Mouse (Mus musculus): ENCODE results near the gene Spag17.

Spag17 gene

GRCm38 (mm10) chr3:99965863-99966262 lies 80.7 kb downstream of the Spag17 start:
- DNase-seq = no peak

GRCm38 (mm10) chr3:99966285-99966684 lies 81.1 kb downstream of the Spag17 start:
- no peak for DNase-seq

GRCm38 (mm10) chr3:99970766-99971165 lies 85.6 kb downstream of the Spag17 start:
- no peak for DNase-seq

- DNase-seq = no peak
Observed at GRCm38 (mm10) chr3:99981046-99981445, 95.8 kb downstream of the Spag17 start.

- DNase-seq = no peak
Observed at GRCm38 (mm10) chr3:100004676-100005075, 119.5 kb downstream of the Spag17 start.

GRCm38 (mm10) chr3:100009807-100010206 lies 124.6 kb downstream of the Spag17 start:
- DNase-seq = no peak

GRCm38 (mm10) chr3:100014110-100014509 lies 128.9 kb downstream of the Spag17 start:
- no peak for DNase-seq

GRCm38 (mm10) chr3:100031291-100031690 lies 146.1 kb downstream of the Spag17 start:
- no peak for DNase-seq

- DNase-seq = no peak
Observed at GRCm38 (mm10) chr3:100032969-100033368, 147.8 kb downstream of the Spag17 start.

GRCm38 (mm10) chr3:100034366-100034956 lies 149.3 kb downstream of the Spag17 start:
- DNase-seq = no peak

GRCm38 (mm10) chr3:100035097-100035496 lies 149.9 kb downstream of the Spag17 start:
- no peak for DNase-seq

- no peak for DNase-seq
Observed at GRCm38 (mm10) chr3:100036846-100037245, 151.6 kb downstream of the Spag17 start.

GRCm38 (mm10) chr3:100074406-100074805 lies 189.2 kb downstream of the Spag17 start:
- no peak for DNase-seq

GRCm38 (mm10) chr3:100102386-100103092 lies 217.3 kb downstream of the Spag17 start:
- no peak for DNase-seq

GRCm38 (mm10) chr3:100106736-100107135 lies 221.5 kb downstream of the Spag17 start:
- DNase-seq = no peak

GRCm38 (mm10) chr3:100118681-100119080 lies 233.5 kb downstream of the Spag17 start:
- DNase-seq = no peak

GRCm38 (mm10) chr3:100121961-100122360 lies 236.8 kb downstream of the Spag17 start:
- no peak for DNase-seq

- no peak for DNase-seq
Observed at GRCm38 (mm10) chr3:100122445-100122844, 237.2 kb downstream of the Spag17 start.

- DNase-seq = no peak
Observed at GRCm38 (mm10) chr3:100160682-100161445, 275.7 kb downstream of the Spag17 start.

GRCm38 (mm10) chr3:100161665-100162314 lies 276.6 kb downstream of the Spag17 start:
- DNase-seq = no peak

- DNase-seq = peak; percentile 93
Observed at GRCm38 (mm10) chr3:100162315-100163105, 277.3 kb downstream of the Spag17 start, which contains the start of the genes Gdap2 and Wdr3. Gdap2 (plus strand) TSS chr3:100162381. Wdr3 (minus strand) TSS chr3:100162407.

- no peak for DNase-seq
Observed at GRCm38 (mm10) chr3:100163556-100163955, 278.4 kb downstream of the Spag17 start.

Measured in thymus, adult 18-20 months (tissue).